Mouse (Mus musculus) gastrocnemius, adult 2 months (tissue): Measurements from ENCODE around the gene Zbed3. TPM values are rescaled to one million over a fixed set of nuclear protein-coding genes. Genes with fewer than 3 reads are reported as not detected.

Experiments
- DNase-seq: peaks from one replicate; pipeline ENCODE4 v3.0.0; 2022
- H3K27ac ChIP-seq: fragments of 200-600 bp; 2 replicates; pipeline ENCODE4 v1.8.1; 2022; ENCODE audit warnings: mild to moderate bottlenecking
- H3K4me3 ChIP-seq: fragments of 200-600 bp; 2 replicates; pipeline ENCODE4 v1.8.1; 2022; ENCODE audit warnings: mild to moderate bottlenecking, moderate library complexity
- CTCF ChIP-seq: fragments of 200-600 bp; IDR thresholded peaks from 2 replicates; pipeline ENCODE4 v1.8.1; 2022; ENCODE audit warnings: antibody characterized with exemption, mild to moderate bottlenecking, moderate library complexity
- intact Hi-C: fragments of 180-260 bp; cut with DNase I; formaldehyde crosslinking; loops from one replicate; pipeline ENCODE4 v1.15.1; 2025
- long read RNA-seq, 2 experiments: library from polyadenylated mRNA; stranded (forward); transcript quantifications; one replicate each; pipeline ENCODE4 v2.0.0; 2021
- total RNA-seq, 2 experiments: library from RNA; stranded (reverse); gene quantifications; 2 replicates each; pipeline ENCODE4 v1.2.3; 2021

Gene Zbed3
- total RNA-seq = 1 to 10 TPM; 4.2 to 8.2 TPM
- long read RNA-seq, experiment 1, transcript Zbed3-201 (2 exons, 1,894 nt) = major isoform, 11 of 12 reads
- long read RNA-seq, experiment 1, partial matches to known transcripts = 0 of 12 reads
- long read RNA-seq, experiment 1, other reads (novel, unspliced or antisense) = 1 of 12 reads
- long read RNA-seq, experiment 2, partial matches to known transcripts = 1 of 5 reads
- long read RNA-seq, experiment 2, other reads (novel, unspliced or antisense) = 0 of 5 reads

- H3K4me3 ChIP-seq = peak within 1 kb of the TSS; percentile 96
- peak within 1 kb of the TSS; percentile 91 for H3K27ac ChIP-seq
- no peak for TF ChIP-seq CTCF
- intact Hi-C loops = no loop called here
- no peak for DNase-seq
These were observed at the start of gene Zbed3 for GRCm38 (mm10) chr13:95323400-95323799. Gene Zbed3 (plus strand): TSS chr13:95323612.

GRCm38 (mm10) chr13:95278426-95279025 is 44.9 kb upstream of the Zbed3 start:
- no peak for TF ChIP-seq CTCF
- H3K4me3 ChIP-seq = no peak overlapping the region
- DNase-seq = no peak
- no peak overlapping the region for H3K27ac ChIP-seq
- intact Hi-C loops = no loop called here

- Histone ChIP-seq H3K4me3 (no peak overlapping the region), H3K27ac (0 out of 2 replicates have a peak overlapping the region, but pooled peaks have one; percentile 5)
- TF ChIP-seq CTCF = no peak
- intact Hi-C loops = loop anchor here (10.0 kb wide), 1 partner anchor 197 kb away; no protein-coding TSS in a partner anchor
- peak; percentile 36 for DNase-seq
These were observed 41.4 kb upstream of the Zbed3 start for GRCm38 (mm10) chr13:95281740-95282673.

- DNase-seq = peak; percentile 64
- Histone ChIP-seq H3K27ac (no peak overlapping the region), H3K4me3 (no peak overlapping the region)
- intact Hi-C loops = loop anchor here (5.0 to 10.0 kb wide), 2 partner anchors 202 to 270 kb away; no protein-coding TSS in a partner anchor
- TF ChIP-seq CTCF = peak; percentile 79
These were observed 36.4 kb upstream of the Zbed3 start for GRCm38 (mm10) chr13:95286989-95287388.

- no peak overlapping the region for H3K4me3 ChIP-seq
- no peak for TF ChIP-seq CTCF
- H3K27ac ChIP-seq = no peak overlapping the region
- no peak for DNase-seq
- intact Hi-C loops = loop anchor here (5.0 to 10.0 kb wide), 2 partner anchors 203 to 271 kb away; no protein-coding TSS in a partner anchor
These were observed 35.4 kb upstream of the Zbed3 start for GRCm38 (mm10) chr13:95288027-95288426.

GRCm38 (mm10) chr13:95291983-95292382 is 31.4 kb upstream of the Zbed3 start:
- no peak for TF ChIP-seq CTCF
- intact Hi-C loops = no loop called here
- Histone ChIP-seq H3K27ac (no peak overlapping the region), H3K4me3 (no peak overlapping the region)
- no peak for DNase-seq

GRCm38 (mm10) chr13:95299956-95300355 is 23.5 kb upstream of the Zbed3 start:
- Histone ChIP-seq H3K4me3 (no peak overlapping the region), H3K27ac (no peak overlapping the region)
- intact Hi-C loops = no loop called here
- no peak for TF ChIP-seq CTCF
- no peak for DNase-seq

- Histone ChIP-seq H3K4me3 (no peak overlapping the region), H3K27ac (no peak overlapping the region)
- TF ChIP-seq CTCF = no peak
- intact Hi-C loops = no loop called here
- DNase-seq = no peak
These were observed 16.8 kb upstream of the Zbed3 start for GRCm38 (mm10) chr13:95306596-95306995.

GRCm38 (mm10) chr13:95307100-95307655 is 16.2 kb upstream of the Zbed3 start:
- no peak for TF ChIP-seq CTCF

GRCm38 (mm10) chr13:95312016-95312415 is 11.4 kb upstream of the Zbed3 start:
- intact Hi-C loops = no loop called here
- no peak for TF ChIP-seq CTCF
- no peak overlapping the region for H3K27ac ChIP-seq
- DNase-seq = no peak
- no peak overlapping the region for H3K4me3 ChIP-seq

More at GRCm38 (mm10) chr13:95307100-95307655, 16.2 kb upstream of the Zbed3 start:
- intact Hi-C loops = no loop called here
- Histone ChIP-seq H3K27ac (no peak overlapping the region), H3K4me3 (no peak overlapping the region)
- no peak for DNase-seq

GRCm38 (mm10) chr13:95319153-95319552 is 4.3 kb upstream of the Zbed3 start:
- no peak overlapping the region for H3K27ac ChIP-seq
- H3K4me3 ChIP-seq = no peak overlapping the region
- TF ChIP-seq CTCF = no peak
- intact Hi-C loops = no loop called here
- DNase-seq = no peak

GRCm38 (mm10) chr13:95320451-95320850 is 3.0 kb upstream of the Zbed3 start:
- intact Hi-C loops = no loop called here
- H3K4me3 ChIP-seq = no peak overlapping the region
- no peak for TF ChIP-seq CTCF
- no peak overlapping the region for H3K27ac ChIP-seq
- no peak for DNase-seq
